Mouse (Mus musculus): ENCODE data around the gene Olfr403.

GRCm38 (mm10) chr11:74183745-74184144 lies 2.3 kb upstream of the Olfr403 start:
- TF ChIP-seq EP300 (IDR thresholded peaks at IDR 0.05), result no peak
- TF ChIP-seq CTCF (IDR thresholded peaks at IDR 0.05), result no peak

Measured in lung, postnatal 0 days (tissue).